Mouse (Mus musculus) heart, embryonic 13.5 days (tissue): ENCODE data around the gene Sez6l. TPM values are rescaled to one million over a fixed set of nuclear protein-coding genes. Genes with fewer than 3 reads are reported as not detected.
A peak's percentile ranks its signal among the peaks of the same experiment; 100 is the strongest.

Source experiments
- ATAC-seq: fragments of 200-750 bp; cut with Nextera tagmentation; 2 replicates; pipeline ENCODE4 v1.8.0; 2017; ENCODE audit warnings: moderate TSS enrichment; ENCODE audit not compliant: insufficient number of reproducible peaks, low FRiP score, low TSS enrichment; ENCODE audit errors: extremely low read depth
- H3K27ac ChIP-seq: fragments of 300-500 bp; sonication (generic); replicated peaks from 2 replicates; pipeline ENCODE4 v1.5.1; 2015; ENCODE audit warnings: moderate library complexity, mild to moderate bottlenecking, inconsistent platforms
- H3K27me3 ChIP-seq: fragments of 300-500 bp; sonication (generic); replicated peaks from 2 replicates; pipeline ENCODE4 v1.6.1; 2015; ENCODE audit warnings: mild to moderate bottlenecking, inconsistent platforms
- H3K36me3 ChIP-seq: fragments of 300-500 bp; sonication (generic); 2 replicates; pipeline ENCODE4 v1.6.1; 2015; ENCODE audit warnings: mild to moderate bottlenecking, inconsistent platforms
- H3K4me1 ChIP-seq: fragments of 300-500 bp; sonication (generic); 2 replicates; pipeline ENCODE4 v1.6.1; 2015; ENCODE audit warnings: inconsistent platforms
- H3K4me2 ChIP-seq: fragments of 300-500 bp; sonication (generic); 2 replicates; pipeline ENCODE4 v1.6.1; 2015; ENCODE audit warnings: inconsistent platforms, mild to moderate bottlenecking, moderate library complexity
- H3K4me3 ChIP-seq: fragments of 300-500 bp; sonication (generic); 2 replicates; pipeline ENCODE4 v1.5.1; 2015; ENCODE audit warnings: moderate library complexity, mild to moderate bottlenecking, inconsistent platforms
- H3K9ac ChIP-seq: fragments of 300-500 bp; sonication (generic); 2 replicates; pipeline ENCODE4 v1.6.1; 2015; ENCODE audit warnings: inconsistent platforms, mild to moderate bottlenecking, moderate library complexity
- H3K9me3 ChIP-seq: fragments of 300-500 bp; sonication (generic); 2 replicates; pipeline ENCODE4 v1.6.1; 2016; ENCODE audit warnings: inconsistent platforms
- WGBS: fragments of 180-500 bp; shearing (Covaris S2); methylation state at CpG from one replicate; pipeline ENCODE4 v1.1.7; 2015; ENCODE audit warnings: mixed read lengths; 5-methylcytosine and 5-hydroxymethylcytosine counted together
- polyA plus RNA-seq: library from polyadenylated mRNA; unstranded; fragments of >200 nt; fragmentation: Nextera tagmentation; extraction: Ambion mirVana; gene quantifications from 2 replicates; pipeline ENCODE4 v1.2.1, GENCODE M21; 2015

Gene Sez6l
- polyA plus RNA-seq, 1 experiment from 2014 or later = 0.33 TPM

DNA sequence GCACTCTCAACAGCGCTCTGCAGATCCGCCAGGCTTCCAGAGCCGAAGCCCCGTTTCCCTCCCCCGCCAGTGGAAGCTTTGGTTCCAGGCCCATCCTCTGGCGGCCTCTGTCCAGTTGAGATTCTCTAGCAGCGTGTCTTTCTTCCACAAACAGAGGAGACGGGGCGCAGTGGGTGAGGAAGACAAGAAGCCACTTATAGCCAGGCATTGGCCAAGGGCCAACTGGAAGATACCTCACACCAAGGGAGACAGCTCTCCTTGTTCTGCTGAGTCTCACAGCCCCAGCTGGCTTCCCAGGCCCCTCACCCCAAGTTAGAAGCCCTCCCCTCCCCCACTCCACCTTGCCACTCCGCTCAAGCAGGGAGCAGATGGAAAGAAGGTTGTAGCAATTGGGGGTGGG lies 765 bp upstream of the Sez6l start:
- Histone ChIP-seq H3K4me1 (peaks cover 20% of the 10 kb centered on the region), H3K27ac (no peak overlapping the region), H3K4me3 (peak overlapping the region; percentile 48; the same call in 1 of the 2 replicates), H3K9ac (no peak overlapping the region), H3K36me3 (no peaks in the 10 kb centered on the region), H3K9me3 (no peaks in the 10 kb centered on the region), H3K4me2 (peak overlapping the region; percentile 69; the same call in 1 of the 2 replicates), H3K27me3 (peaks cover 100% of the 10 kb centered on the region)
- WGBS = 3% methylated on average over 10 of the region's 10 CpGs
- ATAC-seq = no peak

DNA sequence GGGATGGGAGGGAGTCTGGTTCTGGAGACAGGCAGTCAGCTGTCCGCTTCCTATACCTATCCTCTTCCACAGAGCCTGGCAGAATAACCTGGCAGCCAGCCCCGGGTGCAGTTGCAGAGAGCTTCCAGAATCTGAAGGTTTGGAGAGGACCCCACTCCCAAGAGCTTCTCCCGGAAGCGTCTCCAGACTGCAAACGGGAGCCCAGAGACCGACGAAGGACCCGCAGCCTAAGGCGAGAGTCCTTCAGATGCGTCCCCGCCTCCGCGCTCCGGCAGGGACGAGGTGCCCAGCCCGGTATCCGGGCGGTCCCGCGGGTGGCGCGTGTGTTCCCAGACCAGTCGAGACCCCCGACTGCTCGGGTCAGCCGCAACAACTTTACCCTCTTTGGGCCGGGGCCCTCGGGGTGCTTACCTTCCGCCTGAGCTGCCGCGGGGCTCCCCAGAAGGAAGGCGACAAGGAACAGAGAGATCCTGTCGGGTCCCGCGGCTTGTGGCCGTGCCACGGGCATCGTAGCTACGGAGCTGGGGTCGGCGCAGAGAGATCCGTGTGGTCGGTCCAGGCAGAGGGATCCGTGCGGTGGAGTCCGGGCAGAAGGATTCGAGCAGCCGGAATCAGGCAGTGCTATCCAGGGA lies 508 bp downstream of the Sez6l start:
- peak overlapping the region; percentile 69 for H3K4me2 ChIP-seq
- peak overlapping the region; percentile 48 for H3K4me3 ChIP-seq
- H3K36me3 ChIP-seq = no peaks in the 10 kb centered on the region
- WGBS = 1% methylated on average over 48 of the region's 48 CpGs
- H3K9me3 ChIP-seq = no peaks in the 10 kb centered on the region
- peaks cover 20% of the 10 kb centered on the region for H3K4me1 ChIP-seq
- peaks cover 100% of the 10 kb centered on the region for H3K27me3 ChIP-seq
- peak overlapping the region; percentile 40 for H3K9ac ChIP-seq
- no peak for ATAC-seq
- no peak overlapping the region for H3K27ac ChIP-seq

DNA sequence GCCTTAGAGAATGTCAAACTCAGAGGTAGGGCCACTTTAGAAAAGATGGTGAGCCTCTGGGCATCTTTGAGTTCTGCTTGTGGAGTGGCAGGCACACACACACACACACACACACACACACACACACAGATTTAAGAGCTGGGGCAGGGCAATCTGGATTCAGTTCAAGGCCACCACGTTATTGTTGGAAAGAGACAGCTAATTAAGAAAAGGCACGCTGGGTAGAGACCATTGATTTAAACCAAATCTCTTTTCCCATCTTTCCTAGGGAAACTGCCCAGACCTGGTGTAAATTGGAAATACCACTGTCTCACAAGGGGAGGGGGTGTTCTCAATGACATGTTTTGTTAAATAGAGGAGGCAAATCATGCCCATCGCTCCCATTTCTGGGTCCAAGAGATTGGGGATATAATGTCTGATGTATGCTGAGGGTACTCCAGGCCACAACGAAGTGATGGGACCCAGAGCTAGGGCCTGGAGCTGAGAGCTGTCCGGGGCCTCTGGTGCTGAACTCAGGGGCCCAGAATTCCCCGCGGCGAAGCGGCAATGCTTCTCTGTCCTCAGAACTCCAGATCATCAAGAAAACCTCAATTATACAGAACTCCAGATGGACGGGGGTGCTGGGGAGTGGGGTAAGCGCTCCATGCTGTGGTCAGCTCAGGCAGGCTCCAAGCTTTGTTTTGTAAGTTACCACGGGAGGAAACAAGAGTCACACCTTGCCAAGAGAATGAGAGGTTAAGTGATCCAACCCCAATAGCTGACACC lies 1.7 kb downstream of the Sez6l start:
- no peak overlapping the region for H3K27ac ChIP-seq
- no peak overlapping the region for H3K4me3 ChIP-seq
- peaks cover 20% of the 10 kb centered on the region for H3K4me1 ChIP-seq
- WGBS = 6% methylated on average over 12 of the region's 12 CpGs
- H3K9me3 ChIP-seq = no peaks in the 10 kb centered on the region
- H3K4me2 ChIP-seq = no peak overlapping the region
- H3K27me3 ChIP-seq = peaks cover 100% of the 10 kb centered on the region
- no peak overlapping the region for H3K9ac ChIP-seq
- H3K36me3 ChIP-seq = no peaks in the 10 kb centered on the region
- ATAC-seq = no peak

DNA sequence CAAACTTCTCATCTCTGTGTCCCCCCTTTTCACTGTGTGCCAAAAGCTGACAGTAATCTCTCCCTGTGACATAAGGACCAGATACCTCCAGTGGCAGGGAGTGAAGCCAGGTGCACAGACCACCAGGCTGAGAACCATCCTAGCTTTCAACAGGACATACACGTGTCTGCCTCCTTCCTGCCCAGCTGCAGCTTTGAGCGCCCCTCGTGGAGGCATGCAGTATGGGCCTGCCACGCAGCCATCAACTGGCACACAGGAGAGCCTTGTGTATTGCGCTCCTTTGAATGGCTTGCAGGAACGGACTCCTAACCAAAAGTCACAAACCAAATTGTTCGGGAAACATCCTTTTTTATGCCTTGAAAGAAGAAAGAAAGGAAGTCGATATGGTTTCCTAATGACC lies 3.1 kb downstream of the Sez6l start:
- H3K27me3 ChIP-seq = peaks cover 100% of the 10 kb centered on the region
- ATAC-seq = no peak
- peaks cover 20% of the 10 kb centered on the region for H3K4me1 ChIP-seq
- H3K36me3 ChIP-seq = no peaks in the 10 kb centered on the region
- no peak overlapping the region for H3K4me2 ChIP-seq
- H3K27ac ChIP-seq = no peak overlapping the region
- WGBS = 13% methylated on average over 8 of the region's 8 CpGs
- no peak overlapping the region for H3K9ac ChIP-seq
- H3K4me3 ChIP-seq = no peak overlapping the region
- H3K9me3 ChIP-seq = no peaks in the 10 kb centered on the region

DNA sequence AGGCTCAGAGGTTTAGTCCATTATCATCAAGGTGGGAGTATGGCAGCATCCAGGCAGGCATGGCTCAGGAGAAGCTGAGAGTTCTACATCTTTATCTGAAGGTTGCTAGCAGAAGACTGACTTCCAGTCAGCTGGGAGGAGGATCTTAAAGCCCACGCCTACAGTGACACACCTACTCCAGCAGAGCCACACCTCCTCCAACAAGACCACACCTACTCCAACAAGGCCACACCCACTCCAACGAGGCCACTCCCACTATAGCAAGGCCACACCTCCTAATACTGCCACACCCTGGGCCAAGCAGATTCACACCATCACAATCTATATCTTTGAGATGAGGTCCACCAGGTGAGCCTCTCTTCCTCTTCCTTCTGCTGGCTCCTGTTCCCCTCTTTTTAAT lies 4.8 kb downstream of the Sez6l start:
- Histone ChIP-seq H3K4me3 (no peak overlapping the region), H3K4me2 (no peak overlapping the region), H3K27me3 (peaks cover 97% of the 10 kb centered on the region), H3K36me3 (no peaks in the 10 kb centered on the region), H3K9me3 (no peaks in the 10 kb centered on the region), H3K27ac (no peak overlapping the region), H3K9ac (no peak overlapping the region), H3K4me1 (peaks cover 12% of the 10 kb centered on the region)
- no peak for ATAC-seq
- WGBS = 51% methylated on average over 2 of the region's 2 CpGs

DNA sequence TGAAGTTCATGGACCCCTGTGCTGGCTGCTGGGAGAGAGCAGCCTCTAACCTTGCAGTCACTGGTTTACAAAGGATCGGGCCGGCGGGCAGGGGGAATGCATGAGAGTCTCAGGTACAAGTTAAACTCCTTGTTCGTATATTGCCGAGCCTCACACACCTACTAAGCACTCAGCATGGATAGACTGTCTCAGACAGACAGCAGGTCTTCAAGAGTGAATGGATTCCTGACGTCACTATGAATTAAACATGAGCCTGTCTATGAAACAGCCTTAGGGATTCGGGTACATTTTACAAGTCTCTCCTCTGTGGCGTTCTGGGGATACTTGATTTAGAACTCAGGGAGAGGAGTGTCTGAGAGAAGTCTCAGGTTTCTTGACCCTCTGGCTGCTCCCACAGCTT lies 11.5 kb downstream of the Sez6l start:
- H3K4me2 ChIP-seq = no peak overlapping the region
- H3K36me3 ChIP-seq = no peaks in the 10 kb centered on the region
- WGBS = 58% methylated on average over 8 of the region's 8 CpGs
- peaks cover 96% of the 10 kb centered on the region for H3K27me3 ChIP-seq
- no peaks in the 10 kb centered on the region for H3K9me3 ChIP-seq
- ATAC-seq = no peak
- no peak overlapping the region for H3K27ac ChIP-seq
- H3K9ac ChIP-seq = no peak overlapping the region
- no peaks in the 10 kb centered on the region for H3K4me1 ChIP-seq
- H3K4me3 ChIP-seq = no peak overlapping the region

DNA sequence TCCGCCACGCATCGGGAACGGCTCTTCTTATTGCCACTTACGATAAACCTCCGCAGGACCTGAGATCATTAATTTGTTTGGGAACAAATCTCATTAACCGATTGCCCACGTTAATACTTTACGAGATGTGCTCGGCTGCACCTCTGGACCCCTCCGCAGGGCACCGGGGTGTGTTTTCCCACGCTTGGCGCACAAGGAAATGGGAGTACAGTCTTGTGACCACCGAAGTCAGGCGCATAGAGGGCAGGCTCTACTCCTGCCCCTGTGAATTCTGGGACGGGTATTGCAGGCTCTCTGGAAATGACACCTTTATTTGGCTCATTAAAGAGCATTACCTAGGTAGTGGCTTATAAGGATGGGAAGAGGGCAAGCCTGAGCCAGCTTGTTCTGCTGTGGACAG lies 11.9 kb downstream of the Sez6l start:
- ATAC-seq = no peak
- Histone ChIP-seq H3K9me3 (no peaks in the 10 kb centered on the region), H3K4me2 (no peak overlapping the region), H3K4me3 (no peak overlapping the region), H3K4me1 (no peaks in the 10 kb centered on the region), H3K27ac (no peak overlapping the region), H3K9ac (no peak overlapping the region), H3K36me3 (no peaks in the 10 kb centered on the region), H3K27me3 (peaks cover 96% of the 10 kb centered on the region)
- 82% methylated on average over 17 of the region's 17 CpGs for WGBS

DNA sequence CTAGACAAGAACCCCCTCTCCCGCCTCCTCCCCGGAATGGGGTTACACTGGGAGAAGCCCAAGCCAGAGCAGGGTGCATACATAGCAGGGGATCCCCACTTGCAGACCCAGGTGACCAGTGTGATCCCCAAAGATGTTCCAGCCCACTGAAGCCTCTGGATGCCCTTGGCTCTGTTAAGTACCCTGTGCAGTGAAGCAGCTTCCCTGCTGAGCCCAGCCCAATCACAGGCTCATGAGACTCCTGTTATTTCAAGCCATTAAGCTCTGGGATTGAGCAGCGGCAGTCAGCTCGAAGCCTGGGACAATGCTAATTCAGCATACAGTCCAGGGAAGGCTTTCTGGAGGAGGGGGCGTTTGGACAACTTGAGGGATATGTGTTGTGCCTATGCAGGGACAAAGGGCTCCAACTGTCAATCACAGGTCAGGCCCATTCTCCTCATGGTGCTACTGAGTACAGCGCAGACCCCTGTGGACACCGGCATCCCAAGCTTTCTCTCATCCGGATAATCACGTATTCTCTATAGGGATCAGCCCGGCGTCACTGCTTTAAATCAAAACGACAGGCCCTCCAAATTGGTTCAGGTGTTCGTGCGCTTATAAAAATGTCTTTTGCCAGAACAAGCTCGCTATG lies 16.0 kb downstream of the Sez6l start:
- 65% methylated on average over 15 of the region's 15 CpGs for WGBS
- Histone ChIP-seq H3K4me2 (no peak overlapping the region), H3K9me3 (no peaks in the 10 kb centered on the region), H3K9ac (no peak overlapping the region), H3K4me1 (no peaks in the 10 kb centered on the region), H3K27me3 (peaks cover 79% of the 10 kb centered on the region), H3K36me3 (no peaks in the 10 kb centered on the region), H3K27ac (no peak overlapping the region), H3K4me3 (no peak overlapping the region)
- no peak for ATAC-seq

DNA sequence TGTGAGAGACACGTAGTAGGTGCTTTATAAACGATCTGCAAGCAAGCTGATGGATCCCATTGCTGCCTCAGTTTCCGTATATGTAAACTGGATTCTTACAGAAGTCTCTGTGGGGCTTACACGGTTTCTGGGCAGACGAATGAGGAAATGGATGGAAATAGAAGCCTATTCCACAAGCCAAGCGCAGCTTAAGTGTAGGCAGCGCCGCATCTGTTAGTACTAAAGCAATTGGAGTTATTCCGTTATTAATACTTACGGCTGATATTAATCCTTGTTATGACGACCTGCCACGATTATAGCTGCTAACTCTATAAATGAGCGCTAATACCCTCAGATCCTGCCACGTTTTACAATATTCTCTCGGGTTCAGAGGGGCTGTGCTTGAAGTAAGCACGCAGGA lies 16.8 kb downstream of the Sez6l start:
- H3K27me3 ChIP-seq = peaks cover 75% of the 10 kb centered on the region
- WGBS = 72% methylated on average over 16 of the region's 16 CpGs
- no peak overlapping the region for H3K27ac ChIP-seq
- H3K9ac ChIP-seq = no peak overlapping the region
- no peaks in the 10 kb centered on the region for H3K4me1 ChIP-seq
- no peak overlapping the region for H3K4me3 ChIP-seq
- no peak for ATAC-seq
- H3K4me2 ChIP-seq = no peak overlapping the region
- H3K9me3 ChIP-seq = no peaks in the 10 kb centered on the region
- H3K36me3 ChIP-seq = no peaks in the 10 kb centered on the region

DNA sequence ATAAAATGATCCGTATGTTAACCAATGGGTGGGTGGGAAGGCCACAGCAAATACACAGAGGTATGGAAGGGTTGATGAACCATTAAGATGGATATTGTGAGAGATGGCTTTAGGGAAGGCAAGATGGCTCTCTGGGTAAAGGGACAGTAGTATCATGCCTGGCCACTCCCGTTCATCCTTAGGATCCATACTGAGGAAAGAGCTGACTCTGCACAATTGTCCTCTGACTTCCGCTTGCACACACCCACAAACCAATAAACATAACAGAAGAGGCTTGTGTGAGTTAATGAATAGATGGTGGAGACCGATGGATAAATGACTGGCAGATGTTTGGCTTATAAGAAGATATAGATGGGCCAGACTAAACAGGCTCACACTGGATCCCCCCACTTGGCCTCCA lies 19.6 kb downstream of the Sez6l start:
- ATAC-seq = no peak
- Histone ChIP-seq H3K4me3 (no peak overlapping the region), H3K27me3 (peaks cover 70% of the 10 kb centered on the region), H3K4me2 (no peak overlapping the region), H3K9me3 (no peaks in the 10 kb centered on the region), H3K27ac (no peak overlapping the region), H3K9ac (no peak overlapping the region), H3K4me1 (no peaks in the 10 kb centered on the region), H3K36me3 (no peaks in the 10 kb centered on the region)
- 84% methylated on average over 4 of the region's 4 CpGs for WGBS

DNA sequence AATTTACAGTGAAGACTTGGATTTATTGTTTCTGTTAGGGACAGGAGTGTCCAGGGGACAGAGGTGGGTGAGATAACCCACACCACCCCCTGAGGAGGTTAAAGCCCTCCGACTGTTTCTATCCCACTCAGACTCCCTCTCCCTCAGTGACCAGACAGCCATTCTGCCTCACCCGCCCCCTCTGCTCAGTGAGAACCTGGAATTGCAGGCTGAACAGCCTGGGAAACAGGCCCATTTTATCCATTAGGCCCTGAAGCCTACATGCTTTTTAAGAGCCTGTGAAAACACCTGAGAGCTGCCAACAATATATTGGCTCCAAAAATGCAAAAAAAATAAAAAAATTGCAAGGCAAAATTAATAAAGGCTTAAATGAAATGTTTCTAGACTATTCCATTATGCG lies 20.3 kb downstream of the Sez6l start:
- Histone ChIP-seq H3K9ac (no peak overlapping the region), H3K4me3 (no peak overlapping the region), H3K36me3 (no peaks in the 10 kb centered on the region), H3K9me3 (no peaks in the 10 kb centered on the region), H3K4me2 (no peak overlapping the region), H3K4me1 (no peaks in the 10 kb centered on the region), H3K27ac (no peak overlapping the region), H3K27me3 (peaks cover 70% of the 10 kb centered on the region)
- no peak for ATAC-seq
- 75% methylated on average over 3 of the region's 3 CpGs for WGBS
